Mouse (Mus musculus) thymus, adult 2 months (tissue): ENCODE data around the gene Celf3.

Experiments used
- CTCF ChIP-seq: fragments of 200-500 bp; IDR thresholded peaks from 2 replicates; pipeline ENCODE4 v1.5.1; 2012; ENCODE audit warnings: mild to moderate bottlenecking, control low read depth, low read length, moderate library complexity, borderline replicate concordance; ENCODE audit not compliant: control insufficient read depth, poor library complexity, insufficient read depth; ENCODE audit errors: extremely low read depth
- POLR2A ChIP-seq: fragments of 200-500 bp; IDR thresholded peaks from 2 replicates; pipeline ENCODE4 v1.6.1; 2012; ENCODE audit warnings: mild to moderate bottlenecking, low read length, control low read depth, moderate library complexity; ENCODE audit not compliant: control insufficient read depth, poor library complexity, insufficient read depth; ENCODE audit errors: extremely low read depth

DNA sequence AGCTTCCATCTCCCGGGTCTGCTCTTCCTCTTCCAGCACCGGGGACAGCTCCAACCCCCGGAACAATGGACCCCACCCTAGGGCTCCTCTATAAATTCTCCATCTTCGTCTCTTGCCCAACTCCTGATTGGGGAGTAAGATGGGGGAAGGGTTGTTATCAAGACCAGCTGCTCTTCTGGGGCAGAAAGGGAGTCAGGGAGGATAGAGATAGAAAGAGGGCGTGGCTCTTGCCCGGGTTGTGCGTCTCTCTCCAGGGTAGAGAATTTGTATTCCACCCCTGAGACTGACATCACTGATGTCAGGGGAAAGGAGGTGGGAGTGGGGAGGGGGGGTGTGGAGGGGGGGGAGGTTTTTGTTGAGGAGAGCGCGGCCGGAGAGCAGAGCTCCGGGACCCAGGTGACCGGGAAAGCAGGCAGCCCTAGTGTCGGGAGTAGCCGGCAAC lies at the start of gene Celf3:
- TF ChIP-seq CTCF (no peak), POLR2A (no peak)
